Mouse (Mus musculus) spleen, adult 2 months (tissue): ENCODE measurements around the gene Spag9.

Experiments
- CTCF ChIP-seq: fragments of 200-500 bp; IDR thresholded peaks from 2 replicates; pipeline ENCODE4 v1.5.1; 2011; ENCODE audit warnings: mild to moderate bottlenecking, inconsistent platforms; ENCODE audit not compliant: insufficient read depth, insufficient read length, insufficient replicate concordance; ENCODE audit errors: extremely low read depth
- POLR2A ChIP-seq: fragments of 200-500 bp; IDR thresholded peaks from 2 replicates; pipeline ENCODE4 v1.6.1; 2011; ENCODE audit warnings: low read depth, low read length, inconsistent platforms

DNA sequence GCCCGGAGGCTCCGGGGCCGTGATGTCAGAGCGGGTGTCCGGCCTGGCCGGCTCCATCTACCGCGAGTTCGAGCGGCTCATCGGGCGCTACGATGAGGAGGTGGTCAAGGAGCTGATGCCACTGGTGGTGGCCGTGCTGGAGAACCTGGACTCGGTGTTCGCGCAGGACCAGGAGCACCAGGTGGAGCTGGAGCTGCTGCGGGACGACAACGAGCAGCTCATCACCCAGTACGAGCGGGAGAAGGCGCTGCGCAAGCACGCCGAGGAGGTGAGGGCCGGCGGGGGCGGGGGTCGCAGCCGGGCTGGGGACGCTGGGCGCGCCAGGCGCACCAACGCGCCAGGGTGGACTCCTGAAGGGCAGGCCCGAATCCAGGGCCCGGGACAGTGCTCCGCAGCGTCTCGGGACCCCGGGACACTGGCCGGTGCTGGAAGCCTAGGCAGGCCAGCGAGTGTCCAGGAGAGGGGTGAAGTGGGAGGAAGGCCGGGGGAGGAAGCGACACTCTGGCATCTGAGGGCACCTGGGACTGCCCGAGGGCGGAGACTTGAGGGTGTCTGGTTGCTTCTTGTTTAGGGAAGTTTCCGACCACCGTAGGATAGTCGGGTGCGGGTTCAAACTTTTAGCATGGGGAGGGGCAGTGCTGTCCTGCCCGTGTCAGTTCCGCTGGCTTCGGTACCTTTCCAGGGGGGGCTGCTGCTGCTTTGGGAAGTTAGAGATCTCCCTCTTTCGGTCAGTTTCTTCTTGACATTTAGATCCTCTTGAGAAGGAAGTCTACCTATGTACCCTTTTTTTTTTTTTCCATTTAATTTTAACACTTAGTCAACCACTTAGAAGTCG is 632 bp downstream of the Spag9 start:
- TF ChIP-seq CTCF (no peak), POLR2A (no peak)
